Mouse (Mus musculus): ENCODE measurements around the gene Gm12184. TPM values are rescaled to one million over a fixed set of nuclear protein-coding genes. Genes with fewer than 3 reads are reported as not detected.

Gm12184 gene
- polyA plus RNA-seq, 1 experiment from 2014 or later, result 3.6 TPM

- 77% methylated on average over 7 of the region's 7 CpGs for WGBS
- ATAC-seq (ENCODE audit: insufficient number of reproducible peaks, insufficient read depth, low FRiP score, low TSS enrichment, low read depth), result no peak
- Histone ChIP-seq H3K9ac (no peak overlapping the region), H3K4me3 (no peak overlapping the region), H3K36me3 (0 out of 2 replicates have a peak, but pooled peaks cover 2% of the 10 kb centered on the region), H3K4me1 (peaks cover 25% of the 10 kb centered on the region), H3K4me2 (no peak overlapping the region), H3K27me3 (peaks cover 16% of the 10 kb centered on the region), H3K27ac (no peak overlapping the region), H3K9me3 (no peaks in the 10 kb centered on the region)
Measured at GRCm38 (mm10) chr11:48819614-48820307, 6.7 kb downstream of the Gm12184 start.

GRCm38 (mm10) chr11:48818346-48818745 lies 8.1 kb downstream of the Gm12184 start:
- Histone ChIP-seq H3K36me3 (0 out of 2 replicates have a peak, but pooled peaks cover 8% of the 10 kb centered on the region), H3K4me3 (peak overlapping the region; percentile 75), H3K4me2 (peak overlapping the region; percentile 83), H3K9me3 (no peaks in the 10 kb centered on the region), H3K9ac (peak overlapping the region; percentile 89), H3K27ac (peak overlapping the region; percentile 93; the same call in 1 of the 2 replicates), H3K4me1 (peaks cover 27% of the 10 kb centered on the region), H3K27me3 (peaks cover 2% of the 10 kb centered on the region; the same call in 1 of the 2 replicates)
- under 1% methylated on average over 16 of the region's 16 CpGs for WGBS
- ATAC-seq (ENCODE audit: insufficient number of reproducible peaks, insufficient read depth, low FRiP score, low TSS enrichment, low read depth), result peak; percentile 18; the same call in 1 of the 2 replicates

GRCm38 (mm10) chr11:48817794-48818193 lies 8.7 kb downstream of the Gm12184 start:
- H3K9ac ChIP-seq, result peak overlapping the region; percentile 89
- no peak for ATAC-seq (ENCODE audit: insufficient number of reproducible peaks, insufficient read depth, low FRiP score, low TSS enrichment, low read depth)
- WGBS, result 5% methylated on average over 9 of the region's 9 CpGs
- H3K27ac ChIP-seq, result peak overlapping the region; percentile 93
- peaks cover 13% of the 10 kb centered on the region; the same call in 1 of the 2 replicates for H3K36me3 ChIP-seq
- H3K9me3 ChIP-seq, result no peaks in the 10 kb centered on the region
- peak overlapping the region; percentile 75 for H3K4me3 ChIP-seq
- peaks cover 28% of the 10 kb centered on the region for H3K4me1 ChIP-seq
- H3K27me3 ChIP-seq, result no peaks in the 10 kb centered on the region
- H3K4me2 ChIP-seq, result peak overlapping the region; percentile 83

GRCm38 (mm10) chr11:48816800-48817665 lies 9.4 kb downstream of the Gm12184 start, which contains the start of gene Trim41:
Gene Trim41, minus strand, starts transcription at chr11:48817353.
- peak within 1 kb of the TSS; percentile 93 for H3K27ac ChIP-seq
- WGBS, result under 1% methylated on average over 77 of the region's 77 CpGs
- H3K27me3 ChIP-seq, result no peaks in the 10 kb centered on the region
- peaks cover 28% of the 10 kb centered on the region for H3K4me1 ChIP-seq
- peak; percentile 96 for ATAC-seq (ENCODE audit: insufficient number of reproducible peaks, insufficient read depth, low FRiP score, low TSS enrichment, low read depth)
- peak within 1 kb of the TSS; percentile 75 for H3K4me3 ChIP-seq
- H3K36me3 ChIP-seq, result peaks cover 20% of the 10 kb centered on the region
- peak within 1 kb of the TSS; percentile 89 for H3K9ac ChIP-seq
- peak within 1 kb of the TSS; percentile 83 for H3K4me2 ChIP-seq
- no peaks in the 10 kb centered on the region for H3K9me3 ChIP-seq

- Histone ChIP-seq H3K36me3 (peaks cover 27% of the 10 kb centered on the region), H3K4me1 (peaks cover 28% of the 10 kb centered on the region), H3K9ac (peak overlapping the region; percentile 89), H3K4me3 (peak overlapping the region; percentile 75), H3K9me3 (no peaks in the 10 kb centered on the region), H3K4me2 (peak overlapping the region; percentile 83), H3K27me3 (no peaks in the 10 kb centered on the region), H3K27ac (peak overlapping the region; percentile 57; the same call in 1 of the 2 replicates)
- WGBS, result 4% methylated on average over 23 of the region's 23 CpGs
- ATAC-seq (ENCODE audit: insufficient number of reproducible peaks, insufficient read depth, low FRiP score, low TSS enrichment, low read depth), result peak; percentile 39
Measured at GRCm38 (mm10) chr11:48816281-48816781, 10.1 kb downstream of the Gm12184 start.

GRCm38 (mm10) chr11:48815851-48816250 lies 10.6 kb downstream of the Gm12184 start:
- Histone ChIP-seq H3K27me3 (no peaks in the 10 kb centered on the region), H3K27ac (no peak overlapping the region), H3K4me2 (peak overlapping the region; percentile 83), H3K9me3 (no peaks in the 10 kb centered on the region), H3K4me1 (peaks cover 28% of the 10 kb centered on the region), H3K4me3 (peak overlapping the region; percentile 75), H3K9ac (peak overlapping the region; percentile 89), H3K36me3 (peaks cover 32% of the 10 kb centered on the region)
- WGBS, result 75% methylated on average over 16 of the region's 16 CpGs
- no peak for ATAC-seq (ENCODE audit: insufficient number of reproducible peaks, insufficient read depth, low FRiP score, low TSS enrichment, low read depth)

GRCm38 (mm10) chr11:48813782-48814181 lies 12.7 kb downstream of the Gm12184 start:
- no peak overlapping the region for H3K4me3 ChIP-seq
- peaks cover 28% of the 10 kb centered on the region for H3K4me1 ChIP-seq
- H3K36me3 ChIP-seq, result peaks cover 52% of the 10 kb centered on the region
- H3K27ac ChIP-seq, result no peak overlapping the region
- H3K27me3 ChIP-seq, result no peaks in the 10 kb centered on the region
- no peak for ATAC-seq (ENCODE audit: insufficient number of reproducible peaks, insufficient read depth, low FRiP score, low TSS enrichment, low read depth)
- no peaks in the 10 kb centered on the region for H3K9me3 ChIP-seq
- no peak overlapping the region for H3K4me2 ChIP-seq
- H3K9ac ChIP-seq, result no peak overlapping the region

- WGBS, result 87% methylated on average over 2 of the region's 2 CpGs
- Histone ChIP-seq H3K36me3 (peaks cover 88% of the 10 kb centered on the region), H3K9ac (no peak overlapping the region), H3K4me1 (peaks cover 16% of the 10 kb centered on the region), H3K4me2 (no peak overlapping the region), H3K4me3 (no peak overlapping the region), H3K9me3 (no peaks in the 10 kb centered on the region), H3K27ac (no peak overlapping the region), H3K27me3 (no peaks in the 10 kb centered on the region)
- ATAC-seq (ENCODE audit: insufficient number of reproducible peaks, insufficient read depth, low FRiP score, low TSS enrichment, low read depth), result no peak
Measured at GRCm38 (mm10) chr11:48810142-48810541, 16.3 kb downstream of the Gm12184 start.

GRCm38 (mm10) chr11:48809434-48809830 lies 17.0 kb downstream of the Gm12184 start:
- H3K4me3 ChIP-seq, result no peak overlapping the region
- H3K27me3 ChIP-seq, result no peaks in the 10 kb centered on the region
- ATAC-seq (ENCODE audit: insufficient number of reproducible peaks, insufficient read depth, low FRiP score, low TSS enrichment, low read depth), result no peak
- peak overlapping the region; percentile 28; the same call in 1 of the 2 replicates for H3K27ac ChIP-seq
- H3K9ac ChIP-seq, result no peak overlapping the region
- peaks cover 9% of the 10 kb centered on the region for H3K4me1 ChIP-seq
- H3K4me2 ChIP-seq, result no peak overlapping the region
- 67% methylated on average over 4 of the region's 4 CpGs for WGBS
- H3K36me3 ChIP-seq, result peaks cover 90% of the 10 kb centered on the region
- H3K9me3 ChIP-seq, result no peaks in the 10 kb centered on the region

- no peaks in the 10 kb centered on the region for H3K9me3 ChIP-seq
- no peak for ATAC-seq (ENCODE audit: insufficient number of reproducible peaks, insufficient read depth, low FRiP score, low TSS enrichment, low read depth)
- no peaks in the 10 kb centered on the region for H3K27me3 ChIP-seq
- 72% methylated on average over 16 of the region's 16 CpGs for WGBS
- H3K4me3 ChIP-seq, result no peak overlapping the region
- peaks cover 5% of the 10 kb centered on the region for H3K4me1 ChIP-seq
- peaks cover 94% of the 10 kb centered on the region for H3K36me3 ChIP-seq
- H3K9ac ChIP-seq, result no peak overlapping the region
- H3K27ac ChIP-seq, result peak overlapping the region; percentile 28
- no peak overlapping the region for H3K4me2 ChIP-seq
Measured at GRCm38 (mm10) chr11:48808737-48809433, 17.6 kb downstream of the Gm12184 start.

- no peaks in the 10 kb centered on the region for H3K27me3 ChIP-seq
- peaks cover 2% of the 10 kb centered on the region; the same call in 1 of the 2 replicates for H3K4me1 ChIP-seq
- H3K9me3 ChIP-seq, result no peaks in the 10 kb centered on the region
- H3K27ac ChIP-seq, result no peak overlapping the region
- H3K4me2 ChIP-seq, result no peak overlapping the region
- H3K4me3 ChIP-seq, result no peak overlapping the region
- H3K36me3 ChIP-seq, result peaks cover 98% of the 10 kb centered on the region
- no peak for ATAC-seq (ENCODE audit: insufficient number of reproducible peaks, insufficient read depth, low FRiP score, low TSS enrichment, low read depth)
- H3K9ac ChIP-seq, result no peak overlapping the region
Measured at GRCm38 (mm10) chr11:48808304-48808646, 18.2 kb downstream of the Gm12184 start.

All from embryonic facial prominence, embryonic 13.5 days (tissue).